Mouse (Mus musculus): Measurements from ENCODE around the gene Prrt2. TPM values are rescaled to one million over a fixed set of nuclear protein-coding genes. Genes with fewer than 3 reads are reported as not detected.
A peak's percentile ranks its signal among the peaks of the same experiment; 100 is the strongest.

The Prrt2 gene
- total RNA-seq, 2 experiments from 2014 or later = 243 to 275 TPM

GRCm38 (mm10) chr7:127008239-127009019 lies 12.6 kb downstream of the Prrt2 start:
- Histone ChIP-seq H3K27ac (peak overlapping the region; percentile 93), H3K4me3 (no peak overlapping the region)
- TF ChIP-seq CTCF (conservative IDR thresholded peaks at IDR 0.05) = no peak
- DNase-seq (ENCODE audit: low spot score in 2 of 2) = peak; percentile 85 to 90

- Histone ChIP-seq H3K27ac (peak overlapping the region; percentile 93), H3K4me3 (no peak overlapping the region)
- TF ChIP-seq CTCF (conservative IDR thresholded peaks at IDR 0.05) = no peak
- no peak for DNase-seq (ENCODE audit: low spot score in 2 of 2)
Observed at GRCm38 (mm10) chr7:127007313-127008024, 13.5 kb downstream of the Prrt2 start.

GRCm38 (mm10) chr7:127004122-127004875 lies 16.7 kb downstream of the Prrt2 start:
- no peak overlapping the region for H3K4me3 ChIP-seq
- no peak overlapping the region for H3K27ac ChIP-seq
- no peak for DNase-seq (ENCODE audit: low spot score in 2 of 2)
- peak; percentile 55 for TF ChIP-seq CTCF (conservative IDR thresholded peaks at IDR 0.05)

- H3K27ac ChIP-seq = no peak overlapping the region
- H3K4me3 ChIP-seq = no peak overlapping the region
- TF ChIP-seq CTCF (conservative IDR thresholded peaks at IDR 0.05) = no peak
- no peak for DNase-seq (ENCODE audit: low spot score in 2 of 2)
Observed at GRCm38 (mm10) chr7:127003620-127004019, 17.4 kb downstream of the Prrt2 start.

GRCm38 (mm10) chr7:126999568-126999967 lies 21.4 kb downstream of the Prrt2 start:
- no peak for TF ChIP-seq CTCF (conservative IDR thresholded peaks at IDR 0.05)
- DNase-seq (ENCODE audit: low spot score in 2 of 2) = no peak
- no peak overlapping the region for H3K4me3 ChIP-seq
- H3K27ac ChIP-seq = no peak overlapping the region

- DNase-seq (ENCODE audit: low spot score in 2 of 2) = no peak
- no peak overlapping the region for H3K27ac ChIP-seq
- peak; percentile 49 for TF ChIP-seq CTCF (conservative IDR thresholded peaks at IDR 0.05)
- no peak overlapping the region for H3K4me3 ChIP-seq
Observed at GRCm38 (mm10) chr7:126996449-126996848, 24.6 kb downstream of the Prrt2 start.

GRCm38 (mm10) chr7:126988816-126989215 lies 32.2 kb downstream of the Prrt2 start:
- TF ChIP-seq CTCF (conservative IDR thresholded peaks at IDR 0.05) = no peak
- H3K27ac ChIP-seq = no peak overlapping the region
- no peak overlapping the region for H3K4me3 ChIP-seq
- DNase-seq (ENCODE audit: low spot score in 2 of 2) = no peak

- Histone ChIP-seq H3K27ac (no peak overlapping the region), H3K4me3 (no peak overlapping the region)
- peak in 1 of 2 experiments; percentile 33 for DNase-seq (ENCODE audit: low spot score in 2 of 2)
- peak; percentile 78 for TF ChIP-seq CTCF (conservative IDR thresholded peaks at IDR 0.05)
Observed at GRCm38 (mm10) chr7:126986319-126986718, 34.7 kb downstream of the Prrt2 start.

GRCm38 (mm10) chr7:126984667-126985444 lies 36.2 kb downstream of the Prrt2 start:
- no peak for TF ChIP-seq CTCF (conservative IDR thresholded peaks at IDR 0.05)
- H3K27ac ChIP-seq = no peak overlapping the region
- DNase-seq (ENCODE audit: low spot score in 2 of 2) = no peak

GRCm38 (mm10) chr7:126983113-126983512 lies 37.9 kb downstream of the Prrt2 start:
- no peak for DNase-seq (ENCODE audit: low spot score in 2 of 2)
- no peak overlapping the region for H3K4me3 ChIP-seq
- H3K27ac ChIP-seq = no peak overlapping the region
- no peak for TF ChIP-seq CTCF (conservative IDR thresholded peaks at IDR 0.05)

More at GRCm38 (mm10) chr7:126984667-126985444, 36.2 kb downstream of the Prrt2 start:
- H3K4me3 ChIP-seq = no peak overlapping the region

- H3K4me3 ChIP-seq = no peak overlapping the region
- TF ChIP-seq CTCF (conservative IDR thresholded peaks at IDR 0.05) = no peak
- no peak for DNase-seq (ENCODE audit: low spot score in 2 of 2)
Observed at GRCm38 (mm10) chr7:126982054-126982453, 39.0 kb downstream of the Prrt2 start.

GRCm38 (mm10) chr7:126981601-126982000 lies 39.4 kb downstream of the Prrt2 start:
- no peak for DNase-seq (ENCODE audit: low spot score in 2 of 2)
- TF ChIP-seq CTCF (conservative IDR thresholded peaks at IDR 0.05) = no peak
- Histone ChIP-seq H3K4me3 (no peak overlapping the region), H3K27ac (no peak overlapping the region)

More at GRCm38 (mm10) chr7:126982054-126982453, 39.0 kb downstream of the Prrt2 start:
- H3K27ac ChIP-seq = no peak overlapping the region

Measured in layer of hippocampus, adult 2 months (tissue).